Mouse (Mus musculus): ENCODE measurements around the gene Iqch. TPM values are rescaled to one million over a fixed set of nuclear protein-coding genes. Genes with fewer than 3 reads are reported as not detected.
A peak's percentile ranks its signal among the peaks of the same experiment; 100 is the strongest.
"Not testable (repeated sequence)": the region's sequence is repeated elsewhere in the genome, so short reads cannot be mapped to it uniquely, and the experiment has no call there.

Iqch gene
- polyA plus RNA-seq, 1 experiment from 2014 or later, result 0.04 TPM

DNA sequence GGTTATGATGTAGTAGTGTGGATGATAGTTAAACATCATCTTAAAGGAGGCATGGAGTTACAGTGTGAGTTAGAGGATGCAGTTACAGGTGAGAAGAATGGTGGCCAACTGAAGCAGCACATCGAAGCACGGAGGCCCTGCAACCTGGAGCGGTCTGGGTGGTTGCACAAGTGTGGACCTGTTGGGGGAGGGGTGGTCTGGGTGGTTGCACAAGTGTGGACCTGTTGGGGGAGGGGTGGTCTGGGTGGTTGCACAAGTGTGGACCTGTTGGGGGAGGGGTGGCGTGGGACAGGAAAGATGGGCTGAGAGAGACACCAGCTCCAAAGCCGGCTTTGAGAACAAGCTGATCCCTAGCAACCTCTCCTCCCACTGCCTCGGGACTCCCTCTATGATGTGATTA, 51.6 kb downstream of the Iqch start:
- not testable (repeated sequence) for H3K4me1 ChIP-seq; H3K4me3 ChIP-seq; H3K9me3 ChIP-seq; H3K9ac ChIP-seq; H3K27ac ChIP-seq; H3K36me3 ChIP-seq (replicated peaks); H3K4me2 ChIP-seq; ATAC-seq (replicated peaks); H3K27me3 ChIP-seq (replicated peaks)
- WGBS, result 75% methylated on average over 6 of the region's 6 CpGs

DNA sequence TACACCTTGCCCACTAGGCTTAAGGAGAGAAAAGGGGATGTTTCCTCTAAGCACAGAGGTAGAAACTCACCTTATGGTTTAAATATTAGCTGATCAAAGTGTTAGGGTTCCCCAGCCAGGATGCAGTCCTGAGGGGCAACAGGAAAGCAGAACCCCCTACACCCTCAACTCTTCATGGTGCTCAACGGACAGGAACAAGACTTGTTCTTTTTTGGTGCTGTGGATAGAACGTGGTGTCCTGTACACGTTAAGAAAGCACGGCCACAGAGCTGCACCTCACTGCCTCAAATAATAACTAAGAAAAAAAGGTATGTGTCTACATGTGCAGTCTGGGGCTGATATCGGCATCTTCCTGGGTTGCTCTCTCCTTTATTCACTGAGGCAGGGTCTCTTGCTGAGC, 53.3 kb downstream of the Iqch start:
- ATAC-seq (replicated peaks), result no peak
- no peaks in the 10 kb centered on the region for H3K36me3 ChIP-seq (replicated peaks)
- no peak overlapping the region for H3K9ac ChIP-seq
- H3K27ac ChIP-seq, result no peak overlapping the region
- H3K4me1 ChIP-seq, result no peaks in the 10 kb centered on the region
- 91% methylated on average over 5 of the region's 5 CpGs for WGBS
- H3K9me3 ChIP-seq, result no peaks in the 10 kb centered on the region
- no peaks in the 10 kb centered on the region; the same call in 1 of the 2 replicates for H3K27me3 ChIP-seq (replicated peaks)
- H3K4me3 ChIP-seq, result no peak overlapping the region
- H3K4me2 ChIP-seq, result no peak overlapping the region

DNA sequence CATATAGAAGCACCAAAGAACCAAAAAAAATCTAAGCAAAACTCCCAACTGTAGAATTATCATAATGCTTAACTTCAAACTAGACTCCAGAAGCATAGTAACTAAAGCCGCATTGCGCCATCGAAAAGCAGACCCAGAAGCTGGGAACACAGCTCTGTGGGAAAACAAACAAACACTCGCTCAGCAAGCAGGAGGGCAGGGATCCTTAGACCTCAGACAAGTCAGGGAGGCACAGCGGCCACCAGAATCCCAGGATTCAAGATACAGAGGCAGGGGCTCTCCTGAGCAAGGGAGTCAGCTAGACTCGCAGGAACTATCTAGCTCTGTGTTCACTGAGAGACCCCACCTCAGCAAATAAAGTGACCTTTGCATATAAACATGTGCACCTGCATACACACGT, 60.4 kb downstream of the Iqch start:
- WGBS, result 61% methylated on average over 7 of the region's 7 CpGs
- Histone ChIP-seq H3K9me3 (no peaks in the 10 kb centered on the region), H3K9ac (no peak overlapping the region), H3K4me2 (no peak overlapping the region), H3K4me3 (no peak overlapping the region), H3K27ac (no peak overlapping the region), H3K4me1 (no peaks in the 10 kb centered on the region), H3K27me3 (replicated peaks) (no peaks in the 10 kb centered on the region), H3K36me3 (replicated peaks) (no peaks in the 10 kb centered on the region)
- no peak for ATAC-seq (replicated peaks)

DNA sequence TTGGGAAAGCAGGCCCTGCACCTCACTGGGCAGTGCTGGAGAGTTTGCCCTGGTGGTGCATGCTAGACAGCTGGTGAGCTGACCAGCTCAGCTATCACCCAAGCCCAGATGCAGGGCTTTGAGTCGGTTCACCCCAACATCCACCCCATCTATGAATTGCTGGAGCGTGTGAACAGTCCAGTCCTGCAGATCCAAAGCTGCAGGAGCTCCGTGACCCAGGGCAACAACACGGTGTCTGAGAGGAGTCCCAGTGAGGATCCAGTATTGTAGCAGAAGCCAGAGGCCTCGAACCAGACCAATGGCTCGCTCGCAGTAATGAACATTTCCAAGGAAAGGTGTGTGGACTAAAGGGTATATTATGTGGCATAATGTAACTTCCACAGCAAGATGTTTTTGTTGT, 61.0 kb downstream of the Iqch start:
- WGBS, result 86% methylated on average over 7 of the region's 7 CpGs
- no peak overlapping the region for H3K4me3 ChIP-seq
- H3K27ac ChIP-seq, result no peak overlapping the region
- no peak overlapping the region for H3K9ac ChIP-seq
- H3K4me2 ChIP-seq, result no peak overlapping the region
- H3K27me3 ChIP-seq (replicated peaks), result no peaks in the 10 kb centered on the region
- H3K9me3 ChIP-seq, result no peaks in the 10 kb centered on the region
- H3K36me3 ChIP-seq (replicated peaks), result no peaks in the 10 kb centered on the region
- ATAC-seq (replicated peaks), result no peak
- H3K4me1 ChIP-seq, result no peaks in the 10 kb centered on the region

DNA sequence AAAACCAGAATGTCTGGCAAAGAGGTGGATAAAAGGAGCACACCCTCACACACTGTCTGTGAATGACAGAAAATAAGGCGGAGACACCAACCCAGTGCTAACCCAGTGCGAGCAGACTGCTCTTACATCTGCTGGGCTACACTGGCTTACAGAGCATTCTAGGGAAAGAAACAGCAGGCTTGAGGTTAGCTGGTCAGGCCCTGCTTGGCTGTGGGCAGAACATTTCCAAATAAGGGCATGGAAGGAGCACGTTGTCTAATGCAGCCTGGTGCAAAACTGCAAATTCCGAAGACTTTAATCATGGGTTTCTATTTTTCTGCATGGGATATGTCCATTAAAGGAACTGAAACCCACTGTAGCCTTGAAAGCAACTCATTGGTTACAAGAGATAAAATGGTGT, 64.8 kb downstream of the Iqch start:
- no peak for ATAC-seq (replicated peaks)
- Histone ChIP-seq H3K27ac (no peak overlapping the region), H3K27me3 (replicated peaks) (no peaks in the 10 kb centered on the region), H3K9me3 (no peaks in the 10 kb centered on the region), H3K4me3 (no peak overlapping the region), H3K9ac (no peak overlapping the region), H3K36me3 (replicated peaks) (no peaks in the 10 kb centered on the region), H3K4me2 (no peak overlapping the region), H3K4me1 (peaks cover 24% of the 10 kb centered on the region)
- WGBS, result 89% methylated on average over 4 of the region's 4 CpGs

DNA sequence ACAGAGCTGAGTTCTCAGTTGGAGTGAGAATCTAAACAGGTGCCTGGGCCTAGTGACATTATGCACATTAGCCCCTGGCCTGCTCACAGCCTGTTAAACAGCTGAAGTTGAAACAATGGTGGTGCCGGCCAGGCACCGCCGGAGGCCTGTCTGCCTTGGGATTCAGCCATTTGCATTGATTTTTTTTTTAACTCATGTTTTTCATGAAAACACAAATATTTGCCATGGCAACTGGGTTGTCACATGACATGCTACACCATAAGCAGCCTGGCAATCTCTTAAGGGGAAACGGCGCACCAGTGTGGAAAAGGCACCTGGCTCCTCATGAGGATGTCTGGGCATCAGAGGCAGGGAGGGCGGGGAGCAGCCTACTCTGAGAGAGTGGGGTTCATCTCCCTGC, 67.3 kb downstream of the Iqch start:
- Histone ChIP-seq H3K9me3 (no peaks in the 10 kb centered on the region), H3K36me3 (replicated peaks) (no peaks in the 10 kb centered on the region), H3K4me1 (peaks cover 24% of the 10 kb centered on the region), H3K4me2 (no peak overlapping the region; the same call in 1 of the 2 replicates), H3K9ac (no peak overlapping the region), H3K27me3 (replicated peaks) (no peaks in the 10 kb centered on the region), H3K27ac (peak overlapping the region; percentile 61), H3K4me3 (no peak overlapping the region)
- peak; percentile 78 for ATAC-seq (replicated peaks)
- WGBS, result 10% methylated on average over 6 of the region's 6 CpGs

DNA sequence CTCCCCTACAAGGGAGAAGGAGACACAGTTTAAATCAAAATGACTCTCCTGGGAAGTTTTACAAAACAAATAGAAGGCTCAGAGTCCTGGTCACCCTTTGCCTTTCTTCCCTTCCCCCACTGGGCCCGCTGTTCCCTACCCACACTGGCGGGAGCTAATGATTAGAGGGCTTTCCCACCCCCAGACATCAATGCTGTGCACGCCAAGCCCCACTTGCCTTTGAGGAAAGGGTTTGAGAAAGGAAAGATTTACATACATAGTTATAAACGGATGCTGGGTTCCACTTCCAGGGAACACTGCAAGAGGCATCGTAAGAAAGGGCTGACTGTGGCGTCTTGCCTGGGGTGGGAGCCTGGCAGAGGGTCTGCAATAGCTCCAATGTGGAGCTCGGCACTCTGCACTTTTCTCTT, 67.9 kb downstream of the Iqch start:
- no peak for ATAC-seq (replicated peaks)
- 14% methylated on average over 7 of the region's 7 CpGs for WGBS
- Histone ChIP-seq H3K4me1 (peaks cover 24% of the 10 kb centered on the region), H3K4me2 (no peak overlapping the region), H3K9ac (no peak overlapping the region), H3K27me3 (replicated peaks) (no peaks in the 10 kb centered on the region), H3K9me3 (no peaks in the 10 kb centered on the region), H3K27ac (peak overlapping the region; percentile 61), H3K4me3 (no peak overlapping the region), H3K36me3 (replicated peaks) (no peaks in the 10 kb centered on the region)

DNA sequence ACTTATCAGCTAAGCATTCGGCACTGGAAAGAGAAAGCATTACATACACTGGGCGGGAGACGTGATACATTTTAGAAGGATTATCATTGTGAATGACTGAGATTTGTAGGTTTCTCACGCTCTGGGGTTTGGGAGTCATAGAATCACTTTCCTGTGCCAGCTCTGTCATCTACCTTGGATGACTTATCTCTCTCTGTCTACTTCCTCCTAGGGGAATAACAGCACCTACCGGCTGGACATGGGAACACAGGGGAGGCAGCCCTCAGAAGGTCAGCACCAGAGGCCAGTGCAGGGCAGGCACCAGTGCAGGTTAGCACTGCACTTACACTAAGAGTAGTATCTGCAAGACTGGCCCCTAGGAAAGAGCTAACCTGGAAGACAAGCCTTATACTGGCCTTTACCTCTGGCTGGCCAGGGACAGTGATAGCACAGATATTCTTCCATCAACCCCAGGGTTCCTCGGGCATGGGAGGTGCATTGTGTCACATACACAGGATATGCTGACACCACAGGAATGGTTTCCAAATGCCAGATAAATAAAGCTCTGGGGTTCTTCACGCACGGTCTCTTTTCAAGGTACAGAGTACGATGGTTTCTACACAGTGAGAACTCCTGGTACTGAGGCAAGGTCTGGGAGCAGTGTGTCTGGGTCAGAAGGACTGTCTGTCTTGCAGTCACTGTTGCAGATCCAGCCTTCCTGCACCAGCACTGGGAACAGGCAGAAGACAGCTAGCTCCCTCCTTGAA, 69.2 kb downstream of the Iqch start:
- H3K27ac ChIP-seq, result no peak overlapping the region
- no peak overlapping the region for H3K4me2 ChIP-seq
- WGBS, result 60% methylated on average over 9 of the region's 9 CpGs
- H3K36me3 ChIP-seq (replicated peaks), result no peaks in the 10 kb centered on the region
- no peak for ATAC-seq (replicated peaks)
- H3K4me1 ChIP-seq, result peaks cover 24% of the 10 kb centered on the region
- no peak overlapping the region for H3K9ac ChIP-seq
- no peak overlapping the region for H3K4me3 ChIP-seq
- no peaks in the 10 kb centered on the region for H3K27me3 ChIP-seq (replicated peaks)
- no peaks in the 10 kb centered on the region for H3K9me3 ChIP-seq

DNA sequence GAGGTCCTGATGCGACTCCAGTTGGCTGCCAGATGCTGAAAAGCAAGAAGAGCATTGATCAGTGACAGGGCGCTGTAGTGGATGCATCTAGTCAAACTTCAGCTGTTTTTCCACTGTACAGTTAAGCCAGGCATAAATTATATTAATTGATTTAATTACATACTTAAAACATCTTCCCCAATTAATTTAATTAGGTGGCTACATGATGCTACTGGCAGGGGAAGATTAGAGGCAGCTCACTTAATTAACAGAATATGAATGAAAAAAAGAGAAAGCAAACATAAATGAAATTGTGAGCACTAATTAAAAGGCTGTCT, 78.4 kb downstream of the Iqch start:
- Histone ChIP-seq H3K9me3 (no peaks in the 10 kb centered on the region), H3K4me1 (0 out of 2 replicates have a peak, but pooled peaks cover 3% of the 10 kb centered on the region), H3K9ac (no peak overlapping the region), H3K36me3 (replicated peaks) (no peaks in the 10 kb centered on the region), H3K4me2 (no peak overlapping the region), H3K27me3 (replicated peaks) (0 out of 2 replicates have a peak, but pooled peaks cover 3% of the 10 kb centered on the region), H3K4me3 (no peak overlapping the region), H3K27ac (no peak overlapping the region)
- no peak for ATAC-seq (replicated peaks)
- 65% methylated on average over 2 of the region's 2 CpGs for WGBS

DNA sequence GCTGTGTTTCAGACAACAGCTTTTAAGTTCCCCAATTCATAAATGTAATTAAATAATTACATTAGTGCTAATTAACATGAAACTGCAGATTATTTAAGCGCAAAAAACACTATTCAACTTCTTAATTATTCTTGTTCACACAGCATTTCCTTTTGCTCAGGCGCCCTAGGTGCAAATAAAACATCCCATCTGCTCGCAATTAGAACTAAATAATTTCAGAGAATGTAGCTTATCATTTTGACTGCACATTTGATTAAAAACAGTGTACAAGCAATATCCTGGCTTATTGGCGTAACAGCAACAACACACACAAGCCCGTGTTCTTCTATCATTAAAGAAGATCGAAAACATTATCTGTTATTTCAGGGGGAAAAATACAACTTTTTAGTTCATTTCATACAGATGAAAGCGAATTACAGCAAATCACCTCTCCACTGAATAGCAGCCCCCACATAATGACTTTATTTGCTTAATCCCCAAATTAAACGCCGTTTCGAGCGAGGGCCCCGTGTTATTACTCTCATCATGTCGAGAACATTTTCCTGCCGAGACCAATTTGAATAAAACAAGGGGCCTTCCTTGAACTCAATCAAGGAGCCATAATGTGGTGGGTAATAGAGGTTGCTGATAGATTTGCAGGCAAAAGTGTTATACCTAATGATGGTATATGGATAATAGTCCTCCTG, 78.9 kb downstream of the Iqch start:
- Histone ChIP-seq H3K4me3 (no peak overlapping the region), H3K4me1 (0 out of 2 replicates have a peak, but pooled peaks cover 3% of the 10 kb centered on the region), H3K4me2 (no peak overlapping the region), H3K27me3 (replicated peaks) (0 out of 2 replicates have a peak, but pooled peaks cover 3% of the 10 kb centered on the region), H3K27ac (no peak overlapping the region), H3K36me3 (replicated peaks) (no peaks in the 10 kb centered on the region), H3K9ac (no peak overlapping the region), H3K9me3 (no peaks in the 10 kb centered on the region)
- ATAC-seq (replicated peaks), result no peak
- WGBS, result 56% methylated on average over 14 of the region's 14 CpGs

DNA sequence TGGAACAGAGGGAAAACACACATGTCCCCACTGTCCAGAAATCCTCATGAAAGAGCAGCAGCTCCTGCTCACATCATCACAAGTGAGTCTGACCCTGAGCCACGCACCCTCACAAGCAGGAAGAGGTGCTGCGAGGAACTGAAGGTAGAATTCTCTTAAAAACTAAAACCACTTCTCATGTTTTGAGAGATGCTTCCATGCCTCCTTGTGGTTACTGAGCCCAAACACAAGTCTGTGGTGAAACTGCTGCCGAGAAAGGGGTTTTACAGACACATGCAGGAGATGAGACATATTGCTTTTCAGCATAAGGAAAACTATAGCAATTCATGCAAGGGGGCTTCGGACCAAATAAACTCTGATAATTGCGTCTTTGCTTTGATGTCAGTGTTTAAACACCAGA, 89.4 kb downstream of the Iqch start:
- ATAC-seq (replicated peaks), result no peak
- H3K4me2 ChIP-seq, result no peak overlapping the region
- H3K4me3 ChIP-seq, result no peak overlapping the region
- no peak overlapping the region for H3K9ac ChIP-seq
- H3K27ac ChIP-seq, result no peak overlapping the region
- no peaks in the 10 kb centered on the region for H3K4me1 ChIP-seq
- no peaks in the 10 kb centered on the region for H3K36me3 ChIP-seq (replicated peaks)
- no peaks in the 10 kb centered on the region for H3K27me3 ChIP-seq (replicated peaks)
- 63% methylated on average over 5 of the region's 5 CpGs for WGBS
- no peaks in the 10 kb centered on the region for H3K9me3 ChIP-seq

DNA sequence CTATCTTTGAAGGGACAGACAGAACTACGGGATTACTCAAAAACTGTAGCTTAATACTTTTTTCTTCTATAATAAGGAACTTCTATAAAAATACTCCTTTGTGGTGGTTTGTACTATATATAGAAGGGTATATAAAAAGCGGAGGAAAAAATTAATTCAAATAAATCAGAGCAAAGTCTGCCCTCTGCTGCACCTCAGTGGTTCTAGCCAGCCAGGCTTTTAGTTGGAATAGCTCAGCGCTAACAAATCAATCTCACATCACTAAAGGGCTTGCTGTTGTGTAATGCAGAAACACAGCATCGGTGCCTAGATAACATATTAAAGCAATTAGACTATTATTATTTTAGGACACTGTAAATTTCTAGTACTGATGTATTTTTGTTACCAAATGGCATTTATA, 91.3 kb downstream of the Iqch start:
- Histone ChIP-seq H3K4me1 (no peaks in the 10 kb centered on the region), H3K4me3 (no peak overlapping the region), H3K27me3 (replicated peaks) (no peaks in the 10 kb centered on the region; the same call in 1 of the 2 replicates), H3K27ac (no peak overlapping the region), H3K9me3 (no peaks in the 10 kb centered on the region), H3K9ac (no peak overlapping the region), H3K36me3 (replicated peaks) (no peaks in the 10 kb centered on the region), H3K4me2 (no peak overlapping the region)
- no peak for ATAC-seq (replicated peaks)
- 77% methylated on average over 4 of the region's 4 CpGs for WGBS

DNA sequence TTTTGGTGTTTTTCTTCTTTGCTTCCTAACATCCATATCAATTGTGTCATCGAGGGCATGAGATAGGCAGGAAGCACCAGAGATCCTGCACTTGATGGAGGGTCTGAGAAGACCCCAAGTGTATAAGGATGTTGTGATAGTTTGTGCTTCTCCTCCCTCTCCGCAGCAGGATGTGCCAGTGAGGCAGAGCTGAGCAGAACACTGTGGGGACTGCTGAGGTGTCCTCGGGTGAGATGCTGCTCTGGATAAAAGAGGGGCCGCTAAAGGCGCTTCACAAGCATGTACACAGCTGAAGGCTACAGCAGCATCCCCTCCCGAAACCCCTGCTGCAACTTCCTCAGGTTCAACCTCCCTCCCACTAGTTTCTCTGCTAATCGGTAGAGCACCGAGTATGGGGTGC, 95.2 kb downstream of the Iqch start:
- no peak overlapping the region for H3K9ac ChIP-seq
- WGBS, result 70% methylated on average over 8 of the region's 8 CpGs
- no peaks in the 10 kb centered on the region for H3K9me3 ChIP-seq
- H3K4me2 ChIP-seq, result no peak overlapping the region
- no peak overlapping the region for H3K27ac ChIP-seq
- no peak for ATAC-seq (replicated peaks)
- H3K4me1 ChIP-seq, result no peaks in the 10 kb centered on the region
- H3K4me3 ChIP-seq, result no peak overlapping the region
- no peaks in the 10 kb centered on the region; the same call in 1 of the 2 replicates for H3K27me3 ChIP-seq (replicated peaks)
- no peaks in the 10 kb centered on the region for H3K36me3 ChIP-seq (replicated peaks)

Data from midbrain, embryonic 15.5 days (tissue).